Comparison of ENCODE assay signal across 24 mouse cellular contexts in the genomic region with DNA sequence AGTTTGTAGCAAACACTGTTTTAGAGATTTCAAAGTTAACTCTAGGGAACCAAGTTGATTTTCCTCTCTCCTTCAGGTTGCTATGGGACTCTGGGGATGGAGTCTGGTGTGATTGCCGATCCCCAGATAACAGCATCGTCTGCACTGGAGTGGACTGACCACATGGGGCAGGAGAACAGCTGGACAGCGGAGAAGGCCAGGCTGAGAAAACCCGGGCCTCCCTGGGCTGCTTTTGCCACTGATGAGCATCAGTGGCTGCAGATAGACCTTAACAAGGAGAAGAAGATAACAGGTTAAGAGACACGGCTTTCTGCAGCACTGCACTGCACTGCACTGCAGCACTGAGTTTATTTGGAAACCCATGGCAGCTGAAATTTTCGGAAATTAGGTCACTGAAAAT. TPM values are rescaled to one million over a fixed set of nuclear protein-coding genes. Genes with fewer than 3 reads are reported as not detected.
DNase-seq lines count a peak whose midpoint lies in the region; ATAC-seq and TF ChIP-seq lines count a peak whose summit lies in the region.
"Had no signal": no experiment of that assay in that cellular context is flagged by ENCODE, and none has a peak within 500 bp of the region (broad histone marks: within the 10 kb centered on the region; RNA-seq: fewer than 3 reads in every experiment).

No protein-coding gene starts in this region.

- H3K4me2 ChIP-seq in midbrain, postnatal 0 days (ENCODE audit: low read depth, low read length, poor library complexity, severe bottlenecking), result no peak overlapping the region
- no peak overlapping the region for H3K4me2 ChIP-seq in midbrain, embryonic 13.5 days (replicated peaks)
- H3K4me2 ChIP-seq in stomach, postnatal 0 days (replicated peaks; ENCODE audit: low read depth), result no peak overlapping the region
- H3K4me2 ChIP-seq: embryonic facial prominence, embryonic 15.5 days; heart, embryonic 13.5 days; hindbrain, embryonic 14.5 days had no signal

- ATAC-seq in midbrain, postnatal 0 days (ENCODE audit: low FRiP score), result no peak
- ATAC-seq in midbrain, embryonic 13.5 days, result no peak
- ATAC-seq in stomach, postnatal 0 days (ENCODE audit: low FRiP score, low TSS enrichment), result no peak
- ATAC-seq in granulocyte monocyte progenitor cell, adult 5-6 weeks (replicated peaks; ENCODE audit: poor library complexity, severe bottlenecking), result no peak
- ATAC-seq: CD4-positive, CD25-positive, alpha-beta regulatory T cell, adult 4 months; forebrain, embryonic 14.5 days had no signal

- peak; percentile 17; the same call in 1 of the 2 replicates for TF ChIP-seq CTCF in layer of hippocampus, adult 2 months (conservative IDR thresholded peaks at IDR 0.05)
- TF ChIP-seq CTCF in midbrain, postnatal 0 days (IDR thresholded peaks at IDR 0.05), result peak; percentile 19; the same call in 1 of the 2 replicates
- peak; percentile 18; the same call in 1 of the 2 replicates for TF ChIP-seq CTCF in stomach, postnatal 0 days (IDR thresholded peaks at IDR 0.05; ENCODE audit: low read depth)

- H3K4me1 ChIP-seq in heart, embryonic 10.5 days, result peaks cover 8% of the 10 kb centered on the region; the same call in 1 of the 2 replicates
- no peaks in the 10 kb centered on the region for H3K4me1 ChIP-seq in midbrain, postnatal 0 days (ENCODE audit: insufficient read depth, low read length)
- no peaks in the 10 kb centered on the region for H3K4me1 ChIP-seq in midbrain, embryonic 13.5 days (replicated peaks)
- no peaks in the 10 kb centered on the region for H3K4me1 ChIP-seq in stomach, postnatal 0 days (replicated peaks; ENCODE audit: control insufficient read depth, insufficient read depth)
- H3K4me1 ChIP-seq: embryonic facial prominence, embryonic 15.5 days; forebrain, embryonic 10.5 days had no signal

- no peaks in the 10 kb centered on the region for H3K27me3 ChIP-seq in heart, embryonic 10.5 days (ENCODE audit: insufficient read depth, poor library complexity, severe bottlenecking)
- H3K27me3 ChIP-seq in midbrain, postnatal 0 days (ENCODE audit: insufficient read depth, low read length), result no peaks in the 10 kb centered on the region
- no peaks in the 10 kb centered on the region for H3K27me3 ChIP-seq in midbrain, embryonic 13.5 days
- no peaks in the 10 kb centered on the region for H3K27me3 ChIP-seq in stomach, postnatal 0 days (ENCODE audit: control insufficient read depth, insufficient read depth, low read length)
- H3K27me3 ChIP-seq: embryonic facial prominence, embryonic 15.5 days; heart, embryonic 13.5 days had no signal

- peaks cover 30% of the 10 kb centered on the region; the same call in 1 of the 2 replicates for H3K36me3 ChIP-seq in heart, embryonic 10.5 days
- H3K36me3 ChIP-seq in midbrain, postnatal 0 days (ENCODE audit: insufficient read depth, low read length), result peaks cover 3% of the 10 kb centered on the region; the same call in 1 of the 2 replicates
- peaks cover 25% of the 10 kb centered on the region for H3K36me3 ChIP-seq in midbrain, embryonic 13.5 days
- 0 out of 2 replicates have a peak, but pooled peaks cover 3% of the 10 kb centered on the region for H3K36me3 ChIP-seq in stomach, postnatal 0 days (ENCODE audit: control insufficient read depth, insufficient read depth, low read length)

- no peak overlapping the region for H3K9ac ChIP-seq in midbrain, postnatal 0 days (replicated peaks; ENCODE audit: low read length, poor library complexity, severe bottlenecking)
- no peak overlapping the region for H3K9ac ChIP-seq in midbrain, embryonic 13.5 days (replicated peaks)
- no peak overlapping the region for H3K9ac ChIP-seq in stomach, postnatal 0 days (ENCODE audit: low read length)
- H3K9ac ChIP-seq: embryonic facial prominence, embryonic 15.5 days; heart, embryonic 13.5 days; hindbrain, embryonic 14.5 days had no signal

- TF ChIP-seq EP300 in stomach, postnatal 0 days (optimal IDR thresholded peaks at IDR 0.05), result no peak

- intact Hi-C loops in heart, postnatal 10 days (cut with DNase I), result loop anchor here (1.0 to 5.0 kb wide), 6 partner anchors 41 to 952 kb away; a partner anchor contains a TSS

- no peaks in the 10 kb centered on the region for H3K9me3 ChIP-seq in heart, embryonic 10.5 days
- no peaks in the 10 kb centered on the region for H3K9me3 ChIP-seq in midbrain, postnatal 0 days (ENCODE audit: low read length)
- no peaks in the 10 kb centered on the region for H3K9me3 ChIP-seq in midbrain, embryonic 13.5 days
- H3K9me3 ChIP-seq in stomach, postnatal 0 days (ENCODE audit: control insufficient read depth, low read length), result no peaks in the 10 kb centered on the region
- H3K9me3 ChIP-seq: embryonic facial prominence, embryonic 15.5 days; forebrain, embryonic 10.5 days; G1E; heart, embryonic 13.5 days had no signal

- H3K4me3 ChIP-seq in heart, embryonic 10.5 days, result no peak overlapping the region
- H3K4me3 ChIP-seq in layer of hippocampus, adult 2 months, result no peak overlapping the region
- no peak overlapping the region for H3K4me3 ChIP-seq in midbrain, postnatal 0 days (ENCODE audit: low read depth, low read length)
- H3K4me3 ChIP-seq in midbrain, embryonic 13.5 days (replicated peaks), result no peak overlapping the region
- no peak overlapping the region for H3K4me3 ChIP-seq in stomach, postnatal 0 days (ENCODE audit: low read depth, low read length)
- H3K4me3 ChIP-seq: embryonic facial prominence, embryonic 15.5 days; erythroblast, embryonic 14.5 days; forebrain, embryonic 10.5 days; heart, embryonic 13.5 days had no signal

- peak; percentile 63 for DNase-seq in heart, embryonic 10.5 days (ENCODE audit: low spot score)
- DNase-seq in heart, postnatal 10 days, result no peak
- DNase-seq in layer of hippocampus, adult 2 months (ENCODE audit: low spot score in 2 of 2), result no peak
- DNase-seq in layer of hippocampus, adult 8-10 months (ENCODE audit: low spot score in 2 of 2), result no peak
- no peak for DNase-seq in midbrain, postnatal 0 days (ENCODE audit: low spot score)
- no peak for DNase-seq in stomach, postnatal 0 days (ENCODE audit: low spot score)
- DNase-seq: adrenal gland, postnatal 10 days; B cell, adult 2 months; cerebellum, adult 11 months; cerebellum, adult 8-10 months; cerebellum, postnatal 14 days; embryo, embryonic 11 days; gastrocnemius, postnatal 10 days; heart, postnatal 14 days had no signal

- 51% methylated on average over 6 of the region's 6 CpGs for WGBS in heart, embryonic 10.5 days
- 72% methylated on average over 6 of the region's 6 CpGs for WGBS in midbrain, postnatal 0 days
- 69% methylated on average over 6 of the region's 6 CpGs for WGBS in midbrain, embryonic 13.5 days
- WGBS in stomach, postnatal 0 days, result 79% methylated on average over 6 of the region's 6 CpGs

- no peak overlapping the region for H3K27ac ChIP-seq in heart, embryonic 10.5 days
- H3K27ac ChIP-seq in layer of hippocampus, adult 2 months, result no peak overlapping the region
- no peak overlapping the region for H3K27ac ChIP-seq in midbrain, postnatal 0 days (ENCODE audit: low read depth, low read length)
- H3K27ac ChIP-seq in midbrain, embryonic 13.5 days, result no peak overlapping the region
- no peak overlapping the region for H3K27ac ChIP-seq in stomach, postnatal 0 days (replicated peaks)
- H3K27ac ChIP-seq: embryonic facial prominence, embryonic 15.5 days; forebrain, embryonic 10.5 days; hindbrain, embryonic 14.5 days had no signal

RNA-seq across cellular contexts. Expression of a gene that starts 42.4 kb away (rescaled TPM):
- polyA plus RNA-seq in heart, embryonic 10.5 days (2016; fragmentation: Nextera tagmentation; extraction: Ambion mirVana), result 12.2 and 13.2 TPM in 2 replicates
- total RNA-seq in heart, postnatal 10 days (2021), result 10 to 100 TPM; 21.2 to 26.2 TPM
- 10 to 100 TPM; 10.7 to 11.1 TPM for total RNA-seq in layer of hippocampus, adult 2 months (2021)
- 10 to 100 TPM; 12.6 to 14.7 (median 13.5) TPM for total RNA-seq in layer of hippocampus, adult 8-10 months (2022)
- 34.2 and 38.0 TPM in 2 replicates for total RNA-seq in midbrain, postnatal 0 days (2014; rRNA removed)
- 3.1 and 3.7 TPM in 2 replicates for polyA plus RNA-seq in midbrain, postnatal 0 days (2015; fragmentation: Nextera tagmentation; extraction: Ambion mirVana)
- polyA plus RNA-seq in midbrain, embryonic 13.5 days (2015; fragmentation: Nextera tagmentation; extraction: Ambion mirVana), result 6.1 TPM in 2 replicates
- 3.7 and 4.5 TPM in 2 replicates for polyA plus RNA-seq in stomach, postnatal 0 days (2015; fragmentation: Nextera tagmentation; extraction: Ambion mirVana)
- 0.73 and 1.7 TPM in 2 replicates for total RNA-seq in granulocyte monocyte progenitor cell, adult 5-6 weeks (2014; fragmentation: Nextera tagmentation)
- 0.09 TPM in 1 of 2 replicates, not detected in the other for total RNA-seq in granulocyte monocyte progenitor cell, adult 5-6 weeks (2017)

Comparison
In these comparisons a context has a peak if more than half of its experiments do, and no peak if none do; other contexts are left out.
1. RNA of a gene that starts 42.4 kb away (total RNA-seq): 34.2 to 38.0 TPM in midbrain, postnatal 0 days, 21.2 to 26.2 TPM in heart, postnatal 10 days, 12.6 to 14.7 TPM in layer of hippocampus, adult 8-10 months and 10.7 to 11.1 TPM in layer of hippocampus, adult 2 months; 0.09 to 1.7 TPM in granulocyte monocyte progenitor cell, adult 5-6 weeks; every median in the first group is over 4 times any median in the second.
2. Peak in every context shown above with its lines, with median percentiles within 50 percentile points of each other: CTCF ChIP-seq.